Mouse (Mus musculus): ENCODE data around the gene Clmn. TPM values are rescaled to one million over a fixed set of nuclear protein-coding genes. Genes with fewer than 3 reads are reported as not detected.

The Clmn gene
- polyA plus RNA-seq, 1 experiment: not detected

DNA sequence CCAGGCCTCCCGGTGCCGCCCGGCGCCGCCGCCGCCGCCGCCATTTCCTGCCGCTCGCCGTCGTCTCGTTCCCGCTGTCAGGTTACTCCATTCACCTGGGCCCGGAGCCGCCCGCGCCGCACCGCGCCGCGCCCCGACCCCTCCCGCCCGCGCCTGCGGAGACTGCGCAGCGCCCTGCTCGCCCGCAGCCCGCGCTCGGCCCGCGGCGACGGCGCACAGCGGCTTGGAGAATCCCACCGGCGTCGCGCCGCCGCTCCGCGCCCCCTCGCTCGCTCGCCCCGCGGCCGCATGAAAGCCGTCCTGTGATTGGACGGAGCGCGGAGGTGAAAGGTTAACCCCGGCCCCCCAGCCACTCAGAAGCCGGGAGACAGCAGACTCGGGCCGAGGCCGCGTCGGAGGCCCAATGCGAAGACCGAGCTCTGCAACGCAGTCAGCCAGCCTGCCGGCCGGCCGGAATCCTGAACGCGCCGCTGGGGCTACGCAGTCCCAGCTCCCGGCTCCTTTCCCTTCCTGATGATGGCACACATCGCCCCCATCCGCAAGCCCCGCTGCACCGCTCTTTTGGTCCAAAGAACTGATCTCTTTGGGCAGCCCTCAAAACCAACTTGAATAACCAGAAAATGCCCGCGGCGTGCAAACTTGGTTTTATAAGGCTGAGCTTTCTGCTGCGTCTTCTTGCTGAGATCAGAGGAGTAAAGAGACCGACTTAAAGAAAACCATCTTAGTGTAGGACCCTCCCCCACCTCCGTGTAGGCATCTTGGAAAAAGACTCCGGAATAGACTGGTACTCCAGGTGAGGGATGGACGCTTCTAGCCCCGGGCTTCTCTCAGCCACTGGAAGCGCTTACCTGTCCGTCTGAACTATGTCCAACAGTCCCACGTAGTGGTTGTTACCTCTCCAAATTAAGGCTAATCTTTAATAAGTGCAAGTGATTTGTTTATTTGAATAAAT, 112.8 kb downstream of the Clmn start, which contains the start of gene Dicer1:
Gene Dicer1, minus strand, starts transcription at position 139 of the 952 bp plus-strand sequence.
- no peaks in the 10 kb centered on the region for H3K27me3 ChIP-seq (replicated peaks)
- no peaks in the 10 kb centered on the region for H3K9me3 ChIP-seq
- H3K4me3 ChIP-seq (replicated peaks): peak within 1 kb of the TSS; percentile 95
- peaks cover 18% of the 10 kb centered on the region for H3K36me3 ChIP-seq (replicated peaks; ENCODE audit: low read length)
- TF ChIP-seq FLI1 (IDR thresholded peaks at IDR 0.05; ENCODE audit: low read length) (no peak), GATA1 (IDR thresholded peaks at IDR 0.05; ENCODE audit: borderline replicate concordance, low read length) (no peak)
- peaks cover 67% of the 10 kb centered on the region for H3K4me1 ChIP-seq

DNA sequence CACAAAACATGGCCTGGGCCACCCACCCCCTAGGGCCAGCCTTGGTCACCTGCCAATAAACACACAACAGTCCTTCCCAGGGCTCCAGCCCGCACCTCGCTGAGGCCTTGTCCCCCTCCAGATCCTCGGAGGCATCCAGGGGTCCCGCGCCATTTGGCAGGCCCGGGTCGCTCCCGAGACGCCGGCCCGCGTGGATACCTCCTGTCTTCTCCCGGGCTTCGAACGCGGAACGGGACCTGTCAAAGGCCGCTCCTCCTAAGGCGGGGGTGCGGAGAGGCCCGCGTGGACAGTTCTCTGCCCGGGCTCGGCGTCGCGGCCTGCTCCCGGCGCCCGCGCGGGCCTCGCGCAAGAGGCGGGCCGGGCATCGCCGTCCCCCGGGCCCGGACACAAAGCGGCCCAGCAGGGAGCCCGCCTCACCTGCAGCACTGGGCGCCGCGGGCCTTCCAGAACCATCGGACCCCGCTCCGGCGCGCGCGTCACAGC, 113.5 kb downstream of the Clmn start:
- H3K36me3 ChIP-seq (replicated peaks; ENCODE audit: low read length): peaks cover 21% of the 10 kb centered on the region
- TF ChIP-seq FLI1 (IDR thresholded peaks at IDR 0.05; ENCODE audit: low read length): no peak
- TF ChIP-seq GATA1 (IDR thresholded peaks at IDR 0.05; ENCODE audit: borderline replicate concordance, low read length): no peak
- H3K4me1 ChIP-seq: peaks cover 63% of the 10 kb centered on the region
- H3K9me3 ChIP-seq: no peaks in the 10 kb centered on the region
- H3K27me3 ChIP-seq (replicated peaks): no peaks in the 10 kb centered on the region
- peak overlapping the region; percentile 95 for H3K4me3 ChIP-seq (replicated peaks)

DNA sequence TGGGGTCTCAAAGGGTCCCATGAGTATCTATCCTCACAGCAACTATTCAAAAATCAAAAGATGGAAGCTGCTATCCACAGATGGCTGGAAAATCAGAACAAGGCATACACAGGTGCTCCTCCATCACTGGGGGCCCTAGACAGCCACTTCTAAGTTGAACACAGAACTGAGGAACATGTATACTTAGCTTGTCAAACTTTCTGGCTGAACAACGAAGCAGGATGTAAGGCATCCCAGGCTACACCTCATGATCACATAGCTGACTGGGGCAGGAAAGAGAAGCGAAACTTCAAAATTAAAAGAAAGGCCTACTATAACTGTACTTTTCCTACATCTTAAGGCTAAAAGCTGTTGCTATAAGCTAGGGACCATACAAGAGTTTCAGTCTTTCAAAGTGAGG, 115.9 kb downstream of the Clmn start:
- Histone ChIP-seq H3K4me3 (replicated peaks) (no peak overlapping the region), H3K27me3 (replicated peaks) (no peaks in the 10 kb centered on the region), H3K9me3 (no peaks in the 10 kb centered on the region), H3K36me3 (replicated peaks; ENCODE audit: low read length) (peaks cover 36% of the 10 kb centered on the region), H3K4me1 (peaks cover 64% of the 10 kb centered on the region)
- TF ChIP-seq FLI1 (IDR thresholded peaks at IDR 0.05; ENCODE audit: low read length) (no peak), GATA1 (IDR thresholded peaks at IDR 0.05; ENCODE audit: borderline replicate concordance, low read length) (no peak)

DNA sequence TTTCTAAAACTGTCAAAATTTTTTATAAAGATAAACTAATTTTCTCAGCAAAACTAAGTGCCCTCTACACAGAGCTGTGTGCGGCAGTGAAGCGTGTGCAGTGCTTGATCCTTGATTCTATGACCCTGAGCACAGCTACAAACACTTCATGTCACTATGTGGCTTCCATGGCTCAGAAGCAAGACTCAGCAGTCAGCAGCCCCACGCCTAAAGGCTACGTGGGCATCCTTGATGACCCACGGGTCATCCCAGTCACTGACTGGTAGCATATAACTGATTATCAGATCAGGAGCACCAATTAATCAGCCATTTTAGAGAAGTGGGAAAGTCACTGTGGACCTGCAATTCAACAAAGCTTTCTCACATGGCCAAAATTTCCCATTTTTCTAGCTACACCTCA, 117.6 kb downstream of the Clmn start:
- Histone ChIP-seq H3K36me3 (replicated peaks; ENCODE audit: low read length) (peaks cover 41% of the 10 kb centered on the region), H3K4me3 (replicated peaks) (no peak overlapping the region), H3K4me1 (peaks cover 70% of the 10 kb centered on the region), H3K9me3 (no peaks in the 10 kb centered on the region), H3K27me3 (replicated peaks) (no peaks in the 10 kb centered on the region)
- TF ChIP-seq FLI1 (IDR thresholded peaks at IDR 0.05; ENCODE audit: low read length) (no peak), GATA1 (IDR thresholded peaks at IDR 0.05; ENCODE audit: borderline replicate concordance, low read length) (no peak)

DNA sequence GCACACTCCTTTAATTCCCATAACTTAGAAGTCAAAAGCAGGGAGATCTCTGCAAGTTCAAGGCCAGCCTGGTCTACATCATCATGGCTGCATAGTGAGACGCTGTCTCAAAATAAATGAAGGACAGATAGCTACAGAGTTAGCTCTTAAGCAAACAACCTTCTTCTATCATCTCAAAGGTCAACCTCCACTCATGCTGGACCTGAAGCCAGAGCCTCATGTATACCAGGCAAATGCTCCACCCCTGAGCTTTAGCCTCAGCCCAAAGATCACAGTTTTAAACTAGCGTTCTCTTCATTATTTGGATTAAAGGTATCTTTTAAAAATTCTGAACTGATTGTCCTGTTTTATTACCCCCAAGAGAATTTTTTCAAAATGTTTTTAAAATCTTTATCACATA, 118.3 kb downstream of the Clmn start:
- H3K4me1 ChIP-seq: peaks cover 76% of the 10 kb centered on the region
- no peaks in the 10 kb centered on the region for H3K27me3 ChIP-seq (replicated peaks)
- peaks cover 41% of the 10 kb centered on the region for H3K36me3 ChIP-seq (replicated peaks; ENCODE audit: low read length)
- no peak overlapping the region for H3K4me3 ChIP-seq (replicated peaks)
- H3K9me3 ChIP-seq: no peaks in the 10 kb centered on the region
- no peak for TF ChIP-seq FLI1 (IDR thresholded peaks at IDR 0.05; ENCODE audit: low read length)
- TF ChIP-seq GATA1 (IDR thresholded peaks at IDR 0.05; ENCODE audit: borderline replicate concordance, low read length): no peak

- Histone ChIP-seq H3K9me3 (no peaks in the 10 kb centered on the region), H3K4me1 (peaks cover 71% of the 10 kb centered on the region), H3K27me3 (replicated peaks) (no peaks in the 10 kb centered on the region), H3K4me3 (replicated peaks) (no peak overlapping the region), H3K36me3 (replicated peaks; ENCODE audit: low read length) (peaks cover 37% of the 10 kb centered on the region)
- TF ChIP-seq FLI1 (IDR thresholded peaks at IDR 0.05; ENCODE audit: low read length) (no peak), GATA1 (IDR thresholded peaks at IDR 0.05; ENCODE audit: borderline replicate concordance, low read length) (no peak)
Measured at GRCm38 (mm10) chr12:104743687-104744086, 121.2 kb downstream of the Clmn start.

- TF ChIP-seq FLI1 (IDR thresholded peaks at IDR 0.05; ENCODE audit: low read length) (no peak), GATA1 (IDR thresholded peaks at IDR 0.05; ENCODE audit: borderline replicate concordance, low read length) (no peak)
- no peaks in the 10 kb centered on the region for H3K27me3 ChIP-seq (replicated peaks)
- H3K9me3 ChIP-seq: no peaks in the 10 kb centered on the region
- H3K4me3 ChIP-seq (replicated peaks): no peak overlapping the region
- H3K36me3 ChIP-seq (replicated peaks; ENCODE audit: low read length): peaks cover 45% of the 10 kb centered on the region
- H3K4me1 ChIP-seq: peaks cover 61% of the 10 kb centered on the region
Measured at GRCm38 (mm10) chr12:104742247-104742646, 122.6 kb downstream of the Clmn start.

DNA sequence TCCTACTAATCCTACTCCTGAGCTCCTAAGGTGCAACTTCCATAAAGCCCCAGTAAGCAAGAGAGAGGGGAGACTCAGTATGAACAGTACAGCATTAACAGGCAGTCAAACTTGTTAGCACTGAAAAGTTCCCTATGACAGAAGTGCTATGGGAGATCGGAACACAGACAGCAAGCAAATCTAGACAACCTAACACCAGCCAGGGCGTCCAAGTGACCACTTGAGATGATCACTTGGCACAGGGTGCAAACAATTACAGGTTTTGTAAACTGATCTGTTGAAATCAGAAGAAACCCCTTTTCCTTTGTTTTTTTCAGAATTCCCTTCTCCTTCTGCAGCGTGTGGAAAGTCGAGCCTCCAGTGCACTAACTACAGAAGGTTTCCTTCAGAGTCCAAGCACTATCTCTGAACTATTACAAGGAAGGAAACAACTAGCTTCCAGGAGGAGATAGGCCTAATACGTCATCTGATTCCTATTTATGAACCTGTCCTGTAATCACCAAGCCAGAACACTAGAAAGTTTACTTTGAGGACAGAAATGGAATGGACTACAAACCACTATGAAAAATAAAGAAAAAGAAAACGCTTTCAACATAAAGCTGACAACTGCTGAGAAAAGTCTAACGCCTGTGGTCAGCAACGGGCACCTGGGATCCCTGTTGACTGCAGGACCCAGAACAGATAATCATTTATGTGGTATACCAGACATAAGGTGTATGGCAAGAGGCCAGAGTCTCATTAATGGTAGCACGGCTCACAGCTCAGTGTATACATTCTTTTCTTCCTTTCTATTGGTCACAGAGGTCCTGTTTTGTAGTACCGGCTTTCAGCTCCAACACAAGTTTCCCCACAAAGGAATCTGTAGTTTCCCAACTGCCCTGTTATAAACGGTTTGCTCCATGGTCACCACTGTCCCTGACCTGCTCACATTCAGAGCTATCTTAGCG, 123.8 kb downstream of the Clmn start:
- H3K4me1 ChIP-seq: peaks cover 62% of the 10 kb centered on the region
- TF ChIP-seq GATA1 (IDR thresholded peaks at IDR 0.05; ENCODE audit: borderline replicate concordance, low read length) (no peak), FLI1 (IDR thresholded peaks at IDR 0.05; ENCODE audit: low read length) (no peak)

GRCm38 (mm10) chr12:104738931-104739330, 125.9 kb downstream of the Clmn start:
- TF ChIP-seq GATA1 (IDR thresholded peaks at IDR 0.05; ENCODE audit: borderline replicate concordance, low read length): no peak
- TF ChIP-seq FLI1 (IDR thresholded peaks at IDR 0.05; ENCODE audit: low read length): no peak
- Histone ChIP-seq H3K9me3 (no peaks in the 10 kb centered on the region), H3K4me3 (replicated peaks) (no peak overlapping the region), H3K36me3 (replicated peaks; ENCODE audit: low read length) (peaks cover 51% of the 10 kb centered on the region), H3K27me3 (replicated peaks) (no peaks in the 10 kb centered on the region), H3K4me1 (peaks cover 77% of the 10 kb centered on the region)

More for the DNA sequence above, 123.8 kb downstream of the Clmn start:
- no peak overlapping the region for H3K4me3 ChIP-seq (replicated peaks)
- no peaks in the 10 kb centered on the region for H3K9me3 ChIP-seq
- no peaks in the 10 kb centered on the region for H3K27me3 ChIP-seq (replicated peaks)
- H3K36me3 ChIP-seq (replicated peaks; ENCODE audit: low read length): peaks cover 49% of the 10 kb centered on the region

Measured in megakaryocyte, embryonic 14.5 days (primary cell).